Mouse (Mus musculus): ENCODE measurements around the gene Ccdc134. TPM values are rescaled to one million over a fixed set of nuclear protein-coding genes. Genes with fewer than 3 reads are reported as not detected.
A peak's percentile ranks its signal among the peaks of the same experiment; 100 is the strongest.

The Ccdc134 gene
- polyA plus RNA-seq, 1 experiment from 2014 or later = 19.8 TPM

DNA sequence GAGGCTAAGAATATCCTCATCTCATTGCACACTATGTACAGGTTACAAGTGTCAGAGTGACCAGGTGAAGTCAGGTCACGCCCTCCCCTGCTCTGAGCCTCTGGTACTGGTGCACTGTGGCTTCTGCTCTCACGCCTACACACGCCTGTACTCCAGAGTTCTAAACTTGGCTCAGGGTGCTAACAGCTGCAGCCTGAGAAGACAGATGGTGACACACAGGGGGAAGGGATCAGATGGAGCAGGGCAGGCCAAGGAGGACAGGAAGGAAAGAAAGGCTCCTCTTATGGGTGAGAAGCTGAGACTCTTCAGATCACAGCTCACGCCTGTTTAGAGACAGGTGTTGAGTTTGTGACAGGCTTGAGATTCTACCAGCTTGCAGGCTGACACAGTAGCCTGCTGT lies 7.7 kb downstream of the Ccdc134 start:
- H3K4me2 ChIP-seq = no peak overlapping the region
- H3K4me1 ChIP-seq = no peaks in the 10 kb centered on the region
- no peak for ATAC-seq (replicated peaks; ENCODE audit: low FRiP score)
- H3K4me3 ChIP-seq (replicated peaks) = no peak overlapping the region
- no peak overlapping the region for H3K9ac ChIP-seq
- peaks cover 27% of the 10 kb centered on the region for H3K36me3 ChIP-seq
- 85% methylated on average over 4 of the region's 4 CpGs for WGBS
- no peak overlapping the region for H3K27ac ChIP-seq
- H3K9me3 ChIP-seq (replicated peaks) = no peaks in the 10 kb centered on the region
- no peaks in the 10 kb centered on the region for H3K27me3 ChIP-seq

DNA sequence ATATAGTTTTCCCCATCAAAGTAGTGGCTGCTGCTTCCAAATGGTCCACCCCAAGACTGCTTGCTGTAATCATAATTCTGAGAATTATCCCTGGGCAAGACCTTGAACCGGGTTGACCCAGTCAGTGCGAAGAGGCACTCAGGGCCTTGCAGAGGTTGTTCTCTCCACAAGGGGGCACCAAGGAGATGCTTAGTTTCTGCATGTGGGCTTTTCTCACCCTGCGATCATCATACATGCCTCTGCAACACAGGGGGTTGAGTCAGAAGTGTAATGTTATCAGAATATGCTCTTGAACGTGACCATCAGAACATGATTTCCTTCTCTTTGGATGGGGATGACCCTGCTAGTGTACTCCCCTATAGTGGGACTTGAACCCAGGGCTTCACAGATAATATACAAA lies 10.8 kb downstream of the Ccdc134 start:
- peaks cover 15% of the 10 kb centered on the region for H3K36me3 ChIP-seq
- no peak overlapping the region for H3K4me2 ChIP-seq
- ATAC-seq (replicated peaks; ENCODE audit: low FRiP score) = no peak
- H3K27ac ChIP-seq = no peak overlapping the region
- no peaks in the 10 kb centered on the region for H3K4me1 ChIP-seq
- WGBS = 57% methylated on average over 4 of the region's 4 CpGs
- H3K4me3 ChIP-seq (replicated peaks) = no peak overlapping the region
- H3K27me3 ChIP-seq = no peaks in the 10 kb centered on the region
- no peaks in the 10 kb centered on the region for H3K9me3 ChIP-seq (replicated peaks)
- no peak overlapping the region for H3K9ac ChIP-seq

DNA sequence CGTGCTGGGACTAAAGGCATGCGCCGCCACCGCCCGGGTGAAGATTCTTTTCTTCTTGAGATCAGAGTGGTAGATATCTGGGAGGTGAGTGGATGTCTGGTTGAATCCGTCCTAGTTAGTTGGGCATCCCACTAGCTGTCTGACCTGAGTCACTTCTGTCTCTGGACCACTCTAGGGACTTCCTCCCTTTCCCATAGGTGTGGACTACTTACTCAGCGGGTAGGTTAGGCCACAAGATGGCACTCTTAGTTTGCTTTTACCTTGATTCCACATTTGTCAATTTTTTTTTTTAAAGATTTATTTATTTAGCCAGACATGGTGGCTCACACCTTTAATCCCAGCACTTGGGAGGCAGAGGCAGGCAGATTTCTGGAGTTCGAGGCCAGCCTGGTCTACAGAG lies 11.5 kb downstream of the Ccdc134 start:
- H3K36me3 ChIP-seq = peaks cover 14% of the 10 kb centered on the region
- no peak overlapping the region for H3K4me3 ChIP-seq (replicated peaks)
- H3K27ac ChIP-seq = no peak overlapping the region
- ATAC-seq (replicated peaks; ENCODE audit: low FRiP score) = no peak
- no peaks in the 10 kb centered on the region for H3K27me3 ChIP-seq
- H3K4me1 ChIP-seq = no peaks in the 10 kb centered on the region
- WGBS = 93% methylated on average over 8 of the region's 8 CpGs
- no peak overlapping the region for H3K4me2 ChIP-seq
- no peaks in the 10 kb centered on the region for H3K9me3 ChIP-seq (replicated peaks)
- H3K9ac ChIP-seq = no peak overlapping the region

DNA sequence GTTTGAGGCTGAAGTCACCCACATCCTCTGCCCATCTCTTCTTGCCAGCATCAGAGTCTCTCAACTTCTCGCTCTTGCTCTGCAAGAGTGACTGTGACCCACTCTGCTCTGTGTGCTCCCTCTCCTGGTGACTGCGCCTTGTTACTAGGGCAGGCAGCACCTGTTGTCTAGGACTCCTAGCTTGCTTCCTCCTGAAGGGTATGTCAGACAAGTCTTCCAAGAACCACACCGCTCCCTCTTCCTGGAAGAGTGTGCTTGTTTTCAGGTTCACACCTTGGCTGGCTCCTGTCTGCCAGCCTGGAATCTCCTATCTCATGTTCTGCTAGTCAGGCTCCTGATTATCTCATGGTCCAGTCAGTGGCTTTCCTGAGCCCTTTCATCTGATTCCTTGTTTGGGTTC lies 12.6 kb downstream of the Ccdc134 start:
- Histone ChIP-seq H3K4me1 (peaks cover 5% of the 10 kb centered on the region), H3K27me3 (no peaks in the 10 kb centered on the region), H3K4me3 (replicated peaks) (no peak overlapping the region), H3K9ac (no peak overlapping the region), H3K4me2 (no peak overlapping the region), H3K36me3 (peaks cover 14% of the 10 kb centered on the region), H3K27ac (no peak overlapping the region), H3K9me3 (replicated peaks) (no peaks in the 10 kb centered on the region)
- ATAC-seq (replicated peaks; ENCODE audit: low FRiP score) = no peak
- WGBS = 88% methylated on average over 3 of the region's 3 CpGs

DNA sequence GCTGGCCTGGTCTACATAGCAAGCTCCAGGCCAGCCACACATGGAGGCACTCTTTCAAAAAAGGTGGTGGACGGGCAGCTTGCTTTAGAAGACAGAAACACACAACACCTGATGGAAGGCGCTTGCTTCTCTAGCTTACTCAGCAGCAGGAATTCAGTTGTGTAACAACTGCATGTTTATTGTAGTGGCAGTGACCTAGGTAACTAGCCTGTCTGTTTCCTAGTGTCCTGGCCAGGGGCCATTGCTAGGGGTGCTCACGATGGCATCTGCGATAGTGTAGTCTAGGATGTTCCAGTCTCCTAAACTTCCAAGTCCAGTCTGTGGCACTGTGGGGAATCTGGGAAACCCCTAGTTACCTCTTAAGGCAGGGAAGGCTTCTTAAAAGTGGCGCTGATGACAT lies 16.4 kb downstream of the Ccdc134 start:
- no peak for ATAC-seq (replicated peaks; ENCODE audit: low FRiP score)
- Histone ChIP-seq H3K36me3 (peaks cover 14% of the 10 kb centered on the region), H3K27ac (no peak overlapping the region), H3K9me3 (replicated peaks) (no peaks in the 10 kb centered on the region), H3K27me3 (no peaks in the 10 kb centered on the region), H3K4me2 (no peak overlapping the region), H3K4me1 (peaks cover 27% of the 10 kb centered on the region), H3K4me3 (replicated peaks) (no peak overlapping the region), H3K9ac (no peak overlapping the region)
- WGBS = 87% methylated on average over 5 of the region's 5 CpGs

DNA sequence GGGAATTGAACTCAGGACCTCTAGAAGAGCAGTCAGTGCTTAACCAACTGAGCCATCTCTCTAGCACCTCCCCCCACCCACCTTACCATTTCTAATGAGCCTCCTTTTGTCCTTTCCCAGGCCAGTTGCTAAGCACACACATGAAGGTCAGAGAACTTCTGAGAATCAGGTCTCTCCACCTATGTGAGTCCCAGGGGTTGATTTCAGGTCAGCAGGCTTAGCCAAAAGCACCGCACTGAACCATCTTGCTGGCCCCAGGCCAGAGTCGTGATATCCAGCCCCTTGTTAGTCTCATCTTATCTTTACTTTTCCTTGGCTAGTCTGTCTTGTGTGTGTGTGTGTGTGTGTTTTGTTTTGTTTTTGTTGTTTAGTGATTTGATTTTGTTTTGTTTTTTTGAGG lies 17.7 kb downstream of the Ccdc134 start:
- peak overlapping the region; percentile 96 for H3K27ac ChIP-seq
- peaks cover 35% of the 10 kb centered on the region for H3K4me1 ChIP-seq
- H3K4me2 ChIP-seq = no peak overlapping the region
- no peak for ATAC-seq (replicated peaks; ENCODE audit: low FRiP score)
- peaks cover 15% of the 10 kb centered on the region for H3K36me3 ChIP-seq
- WGBS = 43% methylated on average over 2 of the region's 2 CpGs
- no peaks in the 10 kb centered on the region for H3K9me3 ChIP-seq (replicated peaks)
- H3K27me3 ChIP-seq = no peaks in the 10 kb centered on the region
- H3K4me3 ChIP-seq (replicated peaks) = no peak overlapping the region
- H3K9ac ChIP-seq = no peak overlapping the region

DNA sequence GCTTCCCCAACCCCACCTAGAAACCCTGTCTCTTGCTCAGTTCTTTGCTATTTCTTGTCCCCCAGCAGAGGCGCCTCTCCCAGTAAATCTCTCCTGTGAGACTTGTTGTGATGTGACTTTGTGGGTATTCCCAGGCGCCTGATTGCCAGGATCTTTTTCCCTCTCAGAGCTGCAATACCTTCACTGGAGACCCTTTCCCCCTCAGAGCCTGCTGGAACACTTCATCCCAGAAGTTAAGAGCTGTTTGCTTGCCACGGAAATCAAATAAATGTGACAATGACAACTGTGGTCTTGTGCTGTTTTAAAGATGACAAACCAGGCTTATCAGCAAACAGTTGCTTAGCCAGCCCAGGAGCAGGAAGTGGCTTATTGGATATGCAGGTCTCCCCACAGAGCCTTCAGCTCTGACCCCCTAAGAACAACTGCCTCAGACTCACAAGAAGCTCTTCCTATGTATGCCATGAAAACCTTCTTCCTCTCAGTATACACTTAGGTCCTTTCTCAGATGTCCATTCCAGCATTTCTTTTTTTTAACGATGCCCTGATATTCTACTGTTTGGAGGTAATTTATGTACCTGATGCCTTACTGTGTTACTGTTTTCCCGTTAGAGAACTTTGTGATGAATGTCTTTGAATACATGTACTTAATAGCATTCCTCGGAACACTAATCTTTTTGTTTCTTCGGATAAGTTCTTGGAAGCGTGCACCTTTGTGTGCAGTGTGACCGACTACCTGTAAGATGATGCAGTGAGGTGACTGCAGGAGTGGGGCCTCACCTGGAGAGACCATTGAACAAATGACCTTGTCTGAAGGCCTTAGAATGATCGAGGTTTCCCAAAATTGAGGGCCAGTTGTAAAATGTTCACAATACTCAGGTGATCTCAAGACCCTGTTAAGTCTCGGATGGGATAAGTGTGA lies 18.4 kb downstream of the Ccdc134 start:
- H3K4me3 ChIP-seq (replicated peaks) = peak overlapping the region; percentile 89
- peak overlapping the region; percentile 85 for H3K4me2 ChIP-seq
- H3K27me3 ChIP-seq = no peaks in the 10 kb centered on the region
- peaks cover 12% of the 10 kb centered on the region for H3K36me3 ChIP-seq
- ATAC-seq (replicated peaks; ENCODE audit: low FRiP score) = no peak
- peaks cover 38% of the 10 kb centered on the region for H3K4me1 ChIP-seq
- peak overlapping the region; percentile 96 for H3K27ac ChIP-seq
- WGBS = 9% methylated on average over 11 of the region's 11 CpGs
- H3K9ac ChIP-seq = no peak overlapping the region
- no peaks in the 10 kb centered on the region for H3K9me3 ChIP-seq (replicated peaks)

DNA sequence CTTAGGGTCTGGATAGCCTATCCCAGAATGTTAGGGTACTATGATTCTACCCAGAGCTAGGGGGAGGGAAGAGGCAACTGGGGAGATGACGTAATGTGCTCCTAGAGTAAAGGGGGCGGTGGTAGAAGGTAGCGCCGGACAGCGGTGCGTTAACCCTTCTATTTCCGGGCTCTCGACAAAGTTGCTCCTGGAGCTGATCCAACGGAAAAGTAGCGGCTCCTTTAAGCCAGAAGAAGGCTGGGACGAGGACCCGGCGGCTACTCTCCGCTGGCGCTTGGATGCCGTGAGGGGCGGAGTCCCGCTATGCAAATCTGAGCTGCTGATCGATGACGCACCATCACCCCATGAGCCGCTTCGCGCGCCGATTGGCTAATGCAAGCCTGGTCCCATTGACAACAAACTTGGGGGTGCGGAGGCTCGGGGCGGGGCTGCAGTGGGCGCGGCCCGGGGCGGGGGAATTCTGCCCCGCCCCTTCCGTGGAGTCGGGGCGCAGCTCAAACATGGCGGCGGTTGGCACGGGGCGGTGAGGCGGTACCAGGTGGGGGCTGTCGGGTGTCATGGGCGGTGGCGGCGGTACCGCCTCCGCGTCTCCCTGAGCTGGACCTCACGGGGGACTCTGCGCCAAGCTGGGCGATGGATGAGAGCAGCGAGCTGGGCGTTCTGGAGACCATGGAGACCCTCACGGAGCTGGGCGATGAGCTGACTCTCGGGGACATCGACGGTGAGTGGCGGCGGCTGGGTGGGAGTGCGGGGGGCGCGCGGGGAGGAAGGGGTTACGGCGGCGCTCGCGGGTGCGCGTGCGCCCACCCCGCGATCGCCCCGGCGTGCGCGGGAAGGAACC lies 19.3 kb downstream of the Ccdc134 start, which contains the start of gene Srebf2:
Gene Srebf2 (plus strand): TSS at position 412 of the 841 bp plus-strand sequence.
- peak within 1 kb of the TSS; percentile 89 for H3K4me3 ChIP-seq (replicated peaks)
- H3K9me3 ChIP-seq (replicated peaks) = no peaks in the 10 kb centered on the region
- peak within 1 kb of the TSS; percentile 96 for H3K27ac ChIP-seq
- H3K4me1 ChIP-seq = peaks cover 41% of the 10 kb centered on the region
- H3K27me3 ChIP-seq = no peaks in the 10 kb centered on the region
- under 1% methylated on average over 65 of the region's 79 CpGs for WGBS
- ATAC-seq (replicated peaks; ENCODE audit: low FRiP score) = peak; percentile 98
- peak within 1 kb of the TSS; percentile 87 for H3K9ac ChIP-seq
- H3K36me3 ChIP-seq = peaks cover 5% of the 10 kb centered on the region; the same call in 1 of the 2 replicates
- peak within 1 kb of the TSS; percentile 85 for H3K4me2 ChIP-seq

DNA sequence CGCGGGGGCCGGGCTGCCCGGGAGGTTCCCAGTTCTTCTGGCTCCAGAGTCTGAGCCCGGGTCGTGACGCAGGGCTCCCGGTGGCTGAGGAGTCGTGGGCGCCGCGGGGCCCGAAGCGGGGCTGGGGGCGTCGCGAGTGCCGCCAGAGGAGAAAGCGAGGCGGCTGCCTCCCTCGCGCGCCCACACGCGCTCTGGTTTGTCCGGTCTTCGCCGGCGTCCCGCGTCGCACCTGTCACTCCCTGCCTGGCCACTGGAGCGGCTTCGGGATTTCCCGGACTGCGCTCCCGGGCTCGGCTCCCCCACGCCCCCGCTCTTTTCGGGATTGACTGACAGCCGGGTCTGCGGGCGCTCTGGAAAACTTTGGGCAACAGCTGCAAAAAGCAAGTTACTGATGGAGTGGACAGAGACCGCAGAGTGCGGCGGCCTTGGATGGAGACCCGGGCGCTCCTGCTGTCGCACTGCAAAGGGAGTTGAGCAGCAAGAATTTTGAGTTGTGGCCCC lies 19.9 kb downstream of the Ccdc134 start:
- Histone ChIP-seq H3K4me3 (replicated peaks) (peak overlapping the region; percentile 89), H3K9ac (peak overlapping the region; percentile 87), H3K36me3 (0 out of 2 replicates have a peak, but pooled peaks cover 5% of the 10 kb centered on the region), H3K9me3 (replicated peaks) (no peaks in the 10 kb centered on the region), H3K27me3 (no peaks in the 10 kb centered on the region), H3K4me2 (peak overlapping the region; percentile 85), H3K4me1 (peaks cover 46% of the 10 kb centered on the region), H3K27ac (peak overlapping the region; percentile 96)
- ATAC-seq (replicated peaks; ENCODE audit: low FRiP score) = peak; percentile 1; the same call in 1 of the 2 replicates
- under 1% methylated on average over 47 of the region's 50 CpGs for WGBS

DNA sequence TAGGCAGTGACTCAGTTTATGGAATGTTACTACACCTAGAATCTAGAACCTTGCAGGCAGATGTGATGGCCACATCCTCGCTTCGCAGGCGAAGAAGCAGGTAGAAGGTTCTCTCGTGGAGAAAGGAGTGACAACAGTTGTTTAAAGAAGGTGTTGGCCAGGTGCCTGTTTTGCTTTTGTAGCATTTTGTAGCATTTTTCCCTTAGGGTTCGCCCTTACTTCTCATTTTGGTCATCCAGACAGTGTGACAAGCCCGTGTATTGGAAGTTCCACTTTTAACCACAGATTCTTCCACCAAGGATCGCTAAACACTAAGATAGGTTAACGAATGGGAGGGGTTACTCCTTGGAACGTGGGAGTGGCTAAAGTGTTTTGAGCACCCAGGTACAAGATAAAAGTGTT lies 20.8 kb downstream of the Ccdc134 start:
- no peaks in the 10 kb centered on the region for H3K9me3 ChIP-seq (replicated peaks)
- peak overlapping the region; percentile 85 for H3K4me2 ChIP-seq
- peak overlapping the region; percentile 96 for H3K27ac ChIP-seq
- H3K4me1 ChIP-seq = peaks cover 48% of the 10 kb centered on the region
- H3K9ac ChIP-seq = peak overlapping the region; percentile 87
- no peaks in the 10 kb centered on the region for H3K27me3 ChIP-seq
- ATAC-seq (replicated peaks; ENCODE audit: low FRiP score) = no peak
- H3K4me3 ChIP-seq (replicated peaks) = peak overlapping the region; percentile 89
- 0 out of 2 replicates have a peak, but pooled peaks cover 5% of the 10 kb centered on the region for H3K36me3 ChIP-seq
- WGBS = 18% methylated on average over 9 of the region's 9 CpGs

DNA sequence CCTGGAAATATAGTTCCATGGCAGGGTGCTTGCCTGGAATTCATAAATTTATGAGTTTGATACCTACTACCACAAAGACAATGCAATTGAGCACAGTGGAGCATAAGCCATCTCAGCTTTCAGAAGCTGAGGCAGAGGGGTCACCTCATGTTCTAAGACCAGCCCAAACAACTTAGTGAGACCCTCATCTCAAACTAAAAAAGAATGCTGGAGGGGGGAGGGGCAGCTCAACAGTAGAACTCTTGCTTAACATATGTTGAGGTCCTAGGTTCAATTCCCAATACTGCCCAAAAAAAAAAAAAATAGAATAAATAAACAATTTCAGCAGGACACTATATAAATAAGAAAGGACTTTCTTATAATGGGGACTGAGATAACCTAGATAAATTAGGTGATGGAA lies 22.3 kb downstream of the Ccdc134 start:
- Histone ChIP-seq H3K4me3 (replicated peaks) (no peak overlapping the region), H3K27ac (no peak overlapping the region), H3K4me2 (no peak overlapping the region), H3K27me3 (no peaks in the 10 kb centered on the region), H3K36me3 (0 out of 2 replicates have a peak, but pooled peaks cover 5% of the 10 kb centered on the region), H3K9ac (no peak overlapping the region), H3K9me3 (replicated peaks) (no peaks in the 10 kb centered on the region), H3K4me1 (peaks cover 50% of the 10 kb centered on the region)
- ATAC-seq (replicated peaks; ENCODE audit: low FRiP score) = no peak

DNA sequence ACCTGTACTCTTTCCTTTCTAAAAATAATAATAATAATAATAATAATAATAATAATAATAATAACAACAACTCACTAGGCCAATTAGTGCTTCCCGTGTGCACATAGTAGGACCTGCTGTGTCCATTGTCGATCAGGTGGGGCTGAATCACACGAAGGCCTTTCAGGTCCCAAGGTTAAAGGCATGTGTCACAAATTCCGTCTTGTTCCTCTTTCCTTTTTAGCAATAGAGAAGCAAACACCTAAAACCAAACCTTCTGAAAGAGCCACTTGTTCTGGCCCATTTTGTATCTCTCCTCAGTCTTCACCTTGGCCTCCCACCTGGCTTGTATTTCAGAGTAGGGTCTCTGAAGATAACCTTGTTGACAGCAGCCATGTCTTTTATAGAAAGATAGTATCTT lies 23.5 kb downstream of the Ccdc134 start:
- Histone ChIP-seq H3K27ac (no peak overlapping the region), H3K4me2 (no peak overlapping the region), H3K4me3 (replicated peaks) (no peak overlapping the region), H3K36me3 (0 out of 2 replicates have a peak, but pooled peaks cover 6% of the 10 kb centered on the region), H3K27me3 (no peaks in the 10 kb centered on the region), H3K4me1 (peaks cover 39% of the 10 kb centered on the region), H3K9me3 (replicated peaks) (no peaks in the 10 kb centered on the region), H3K9ac (no peak overlapping the region)
- ATAC-seq (replicated peaks; ENCODE audit: low FRiP score) = no peak
- 86% methylated on average over 4 of the region's 4 CpGs for WGBS
